Mouse (Mus musculus): ENCODE measurements around the gene Uba5.

Uba5 gene

DNA sequence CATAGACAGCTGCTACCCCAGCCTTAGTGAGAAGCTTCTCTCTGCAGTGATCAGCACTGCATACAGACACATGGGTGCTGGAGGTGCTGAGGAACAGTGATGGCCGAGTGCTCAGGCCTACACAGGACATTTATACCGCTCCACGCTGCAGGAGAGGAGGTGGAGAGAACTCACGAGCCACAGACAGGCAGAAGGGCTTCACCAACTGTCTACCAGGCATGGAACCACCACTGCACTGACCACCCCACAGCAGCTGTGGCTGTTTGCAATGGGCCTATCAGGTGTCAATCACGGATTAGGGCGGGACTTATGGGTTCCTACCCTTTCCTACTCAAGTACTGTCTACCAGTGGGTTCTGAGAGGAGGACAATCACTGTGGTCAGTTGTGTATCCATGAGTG is 11.9 kb downstream of the Uba5 start:
- DNase-seq = no peak

DNA sequence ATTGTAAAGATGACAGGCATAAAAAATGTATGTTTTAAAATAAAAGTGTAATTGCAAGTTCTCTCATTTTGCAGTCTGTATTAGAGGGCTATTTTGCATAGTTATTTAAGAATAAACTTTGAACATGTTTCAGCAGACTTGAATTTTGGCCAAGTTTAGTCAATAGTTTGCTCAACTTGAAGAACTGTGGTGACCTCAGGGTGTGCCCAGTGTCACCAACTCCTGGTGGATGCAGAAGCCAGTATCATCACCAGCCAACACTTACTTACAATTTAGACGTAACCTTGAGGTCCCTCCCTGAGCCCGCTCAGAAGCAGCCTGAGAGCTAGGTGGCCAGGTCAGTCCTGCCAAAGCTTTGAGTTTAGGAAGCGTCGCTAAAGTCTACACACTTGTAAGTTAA is 19.3 kb downstream of the Uba5 start:
- DNase-seq = no peak

GRCm38 (mm10) chr9:104040362-104040761 is 22.6 kb downstream of the Uba5 start, which contains the start of gene Gm28305:
Gene Gm28305, plus strand, starts transcription at chr9:104040662.
- no peak for DNase-seq

GRCm38 (mm10) chr9:104039742-104040141 is 23.2 kb downstream of the Uba5 start:
- no peak for DNase-seq

DNA sequence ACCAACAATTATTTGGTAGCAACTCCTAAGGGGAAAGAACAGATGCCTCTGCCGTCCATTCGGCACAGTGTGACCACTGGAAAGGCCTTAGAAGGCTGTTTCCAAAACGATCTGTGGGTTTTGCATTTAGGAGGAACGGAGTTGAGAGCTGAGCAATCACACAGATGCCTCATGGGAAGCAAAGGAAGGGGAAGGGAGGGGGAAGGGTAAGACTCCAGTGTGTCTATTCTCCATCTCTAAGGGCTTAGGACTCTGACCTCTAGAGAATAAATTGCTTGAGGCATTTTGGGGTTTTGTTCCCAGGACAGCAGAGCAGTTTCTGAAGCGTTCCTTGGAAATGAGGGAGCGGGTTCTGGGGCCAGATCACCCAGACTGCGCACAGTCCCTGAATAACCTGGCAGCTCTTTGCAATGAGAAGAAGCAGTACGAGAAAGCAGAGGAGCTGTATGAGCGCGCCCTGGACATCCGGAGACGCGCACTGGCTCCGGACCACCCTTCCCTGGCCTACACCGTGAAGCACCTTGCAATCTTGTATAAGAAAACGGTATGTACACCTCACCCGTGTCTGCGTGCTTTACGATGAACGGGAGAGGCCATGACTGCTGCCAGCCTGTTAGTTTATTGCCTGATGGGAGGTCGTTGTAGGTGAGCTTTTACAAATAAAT is 23.8 kb downstream of the Uba5 start:
- DNase-seq = no peak

DNA sequence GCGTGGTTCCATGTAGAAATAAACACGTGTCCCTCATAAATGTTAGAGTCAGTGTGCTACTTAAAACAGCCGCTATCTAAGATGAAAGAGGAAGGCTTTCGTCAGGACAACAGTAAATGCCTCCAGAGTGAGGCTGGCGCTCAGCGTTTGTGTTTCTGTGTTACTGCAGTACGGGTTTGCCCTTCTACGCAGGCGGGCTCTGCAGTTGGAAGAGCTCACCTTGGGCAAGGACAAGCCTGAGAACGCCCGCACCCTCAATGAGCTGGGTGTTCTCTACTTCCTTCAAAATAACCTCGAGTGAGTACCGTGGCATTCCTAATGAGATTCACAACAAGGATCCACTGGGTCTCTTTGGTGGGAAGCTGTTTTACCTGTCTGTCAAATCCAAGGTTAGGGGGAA is 24.7 kb downstream of the Uba5 start:
- no peak for DNase-seq

GRCm38 (mm10) chr9:104035261-104036015 is 27.5 kb downstream of the Uba5 start:
- peak; percentile 71 to 80 for DNase-seq

- DNase-seq = no peak
These were observed 28.2 kb downstream of the Uba5 start for GRCm38 (mm10) chr9:104034718-104035117.

DNA sequence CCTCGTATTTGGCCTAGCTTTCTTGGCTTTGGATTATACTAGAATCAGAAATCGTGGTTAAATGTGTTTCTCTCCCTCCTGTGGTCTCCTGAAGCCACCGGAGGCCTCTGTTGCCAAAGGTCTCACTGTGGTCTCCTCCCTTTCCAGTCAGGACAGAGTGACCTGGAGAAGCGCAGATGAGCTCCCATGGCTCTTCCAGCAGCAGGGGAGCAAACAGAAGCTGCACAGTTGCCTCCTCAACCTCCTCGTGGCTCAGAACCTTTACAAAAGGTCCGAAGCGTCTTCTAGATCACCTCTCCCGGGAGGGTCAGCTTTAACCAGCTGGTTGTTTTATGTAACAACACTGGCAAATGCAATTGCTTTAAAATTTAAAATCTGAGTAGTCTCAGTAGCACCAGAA is 28.7 kb downstream of the Uba5 start:
- DNase-seq = no peak

DNA sequence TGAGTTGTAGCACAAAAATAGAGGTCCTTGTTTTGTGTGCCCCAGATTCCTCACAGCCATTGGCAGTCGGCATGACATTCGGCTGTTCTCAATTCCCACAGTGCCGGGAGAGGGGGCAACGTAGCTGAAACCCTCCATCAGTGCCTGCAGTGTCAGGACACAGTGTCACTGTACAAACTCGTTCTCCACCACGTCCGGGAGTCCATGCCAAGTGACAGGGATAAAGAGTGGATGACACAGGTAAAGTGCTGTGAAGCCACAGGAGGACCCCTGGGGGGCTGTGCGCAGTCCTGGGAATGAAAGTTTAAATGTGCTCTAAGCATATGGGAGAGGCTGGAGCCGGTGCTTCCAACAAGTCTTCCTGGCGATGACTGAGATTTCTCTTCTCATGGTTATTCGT is 33.1 kb downstream of the Uba5 start:
- no peak for DNase-seq

DNA sequence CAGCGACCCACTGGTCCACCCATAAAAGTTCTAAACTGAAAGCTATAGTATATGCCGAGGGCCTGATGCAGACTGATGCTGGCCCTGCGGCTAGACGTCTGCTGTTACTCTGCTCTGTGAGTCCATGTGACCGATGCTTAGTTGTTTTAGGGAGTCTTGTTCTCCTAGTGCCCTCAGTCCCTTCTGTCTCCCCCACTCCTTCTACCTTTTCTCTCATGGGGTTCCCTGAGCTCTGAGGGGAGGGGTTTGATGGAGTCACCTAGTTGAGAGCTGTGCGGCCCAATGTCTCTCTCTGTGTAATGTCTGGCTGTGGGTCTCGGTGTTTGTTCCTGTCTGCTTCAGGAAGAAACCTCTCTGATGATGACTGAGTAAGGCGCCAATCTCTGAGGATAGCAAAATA is 35.7 kb downstream of the Uba5 start:
- DNase-seq = no peak

DNA sequence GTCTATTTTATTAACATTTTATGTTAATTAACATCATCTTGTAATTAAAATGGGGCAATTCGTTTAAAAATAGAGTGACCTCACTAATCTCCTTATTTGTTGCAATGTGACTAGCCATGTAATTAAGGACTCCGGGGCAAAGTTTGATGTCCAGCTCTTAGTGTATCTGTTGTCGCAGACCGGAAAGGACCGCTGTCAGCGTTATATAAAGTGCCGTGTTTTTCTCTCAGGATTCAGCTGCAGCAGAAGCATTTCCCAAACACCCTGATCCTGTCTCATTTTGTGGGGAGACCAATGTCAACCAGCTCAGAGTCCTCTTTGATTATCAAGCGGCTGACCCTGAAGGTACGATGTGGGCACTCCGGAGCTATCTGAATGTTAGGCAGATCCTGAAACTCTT is 41.9 kb downstream of the Uba5 start:
- DNase-seq = no peak

GRCm38 (mm10) chr9:104014526-104014925 is 48.4 kb downstream of the Uba5 start:
- DNase-seq = no peak

DNA sequence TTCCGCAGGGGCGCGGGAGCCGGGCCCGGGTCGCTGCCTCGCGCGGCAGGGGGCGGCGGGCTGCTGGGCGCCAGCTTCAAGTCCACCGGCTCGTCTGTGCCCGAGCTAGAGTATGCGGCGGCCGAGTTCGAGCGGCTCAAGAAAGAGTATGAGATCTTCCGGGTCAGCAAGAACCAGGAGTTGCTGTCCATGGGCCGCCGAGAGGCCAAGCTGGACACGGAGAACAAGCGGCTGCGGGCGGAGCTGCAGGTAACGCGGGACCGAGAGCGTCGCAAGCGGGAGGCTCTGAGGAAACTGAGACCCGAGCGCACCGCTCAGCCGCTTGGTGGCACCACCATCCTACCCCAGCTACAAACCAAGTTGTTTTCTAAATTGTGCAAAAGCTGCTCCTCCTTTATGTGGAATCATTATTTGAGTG is 60.0 kb downstream of the Uba5 start:
- DNase-seq = peak; percentile 76 to 80

- peak; percentile 100 for DNase-seq
These were observed 60.7 kb downstream of the Uba5 start, which contains the start of gene Nphp3 for GRCm38 (mm10) chr9:104001921-104002859. Gene Nphp3, plus strand, starts transcription at chr9:104002544.

DNA sequence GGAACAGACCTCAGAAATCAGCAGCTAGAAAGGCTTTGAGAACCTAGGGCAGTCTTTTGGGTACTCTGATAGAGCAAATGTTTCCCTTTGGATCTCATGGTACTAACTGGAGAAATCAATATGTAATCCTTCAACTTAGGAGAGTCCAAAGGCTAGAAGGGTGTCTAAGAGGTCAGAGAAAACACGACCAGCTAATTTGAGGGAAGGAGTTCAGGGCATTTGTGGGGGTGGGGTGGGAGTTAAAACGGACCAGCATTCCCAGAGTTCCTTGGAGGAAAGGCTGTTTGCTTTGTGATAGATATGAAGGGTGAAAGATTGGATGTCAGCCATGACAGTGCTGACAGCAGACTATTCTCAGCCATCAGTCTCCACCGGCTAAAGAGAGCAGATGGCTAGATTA is 62.3 kb downstream of the Uba5 start:
- DNase-seq = no peak
